Mouse (Mus musculus): ENCODE results near the gene Dis3. TPM values are rescaled to one million over a fixed set of nuclear protein-coding genes. Genes with fewer than 3 reads are reported as not detected.

Gene Dis3
- total RNA-seq, 1 experiment, result 42.4 TPM

GRCm38 (mm10) chr14:99126713-99127112 lies 27.1 kb upstream of the Dis3 start:
- Histone ChIP-seq H3K9ac (ENCODE audit: insufficient read depth, low read depth, low read length, poor library complexity, severe bottlenecking) (no peak overlapping the region), H3K9me3 (ENCODE audit: control insufficient read depth, insufficient read depth, low read depth, low read length) (no peaks in the 10 kb centered on the region), H3K36me3 (ENCODE audit: control insufficient read depth, insufficient read depth, low read length, poor library complexity, severe bottlenecking) (no peaks in the 10 kb centered on the region), H3K4me1 (ENCODE audit: control insufficient read depth in 2 of 2, insufficient read depth in 2 of 2, low read length in 2 of 2, poor library complexity in 1 of 2) (no peaks in the 10 kb centered on the region), H3K27ac (ENCODE audit: insufficient read depth, low read depth, low read length, poor library complexity, severe bottlenecking) (no peak overlapping the region), H3K4me3 (ENCODE audit: insufficient read depth in 1 of 2, low read depth in 1 of 2, low read length in 2 of 2, poor library complexity in 1 of 2, severe bottlenecking in 1 of 2) (no peak overlapping the region)
- DNase-seq (ENCODE audit: low read depth, low spot score), result no peak
- in situ Hi-C loops (cut with MboI; ENCODE audit: low sequenced_read_pairs in 2 of 2, unreplicated experiment in 2 of 2), result loop anchor here in 1 of 2 experiments (25.0 kb wide), 1 partner anchor 761 kb away; no protein-coding TSS in a partner anchor
- TF ChIP-seq MAFK (IDR thresholded peaks at IDR 0.05; ENCODE audit: insufficient read depth, low read depth, low read length) (no peak), ZC3H11A (IDR thresholded peaks at IDR 0.05; ENCODE audit: borderline replicate concordance, low read depth, low read length) (no peak), ZNF384 (IDR thresholded peaks at IDR 0.05; ENCODE audit: low read depth, low read length) (no peak), CHD2 (IDR thresholded peaks at IDR 0.05; ENCODE audit: low read depth, low read length) (no peak), HCFC1 (IDR thresholded peaks at IDR 0.05; ENCODE audit: borderline replicate concordance, insufficient read depth, low read length) (no peak)

GRCm38 (mm10) chr14:99124076-99124475 lies 24.5 kb upstream of the Dis3 start:
- no peaks in the 10 kb centered on the region for H3K4me1 ChIP-seq (ENCODE audit: control insufficient read depth in 2 of 2, insufficient read depth in 2 of 2, low read length in 2 of 2, poor library complexity in 1 of 2)
- DNase-seq (ENCODE audit: low read depth, low spot score), result no peak
- H3K4me3 ChIP-seq (ENCODE audit: insufficient read depth in 1 of 2, low read depth in 1 of 2, low read length in 2 of 2, poor library complexity in 1 of 2, severe bottlenecking in 1 of 2), result no peak overlapping the region
- H3K36me3 ChIP-seq (ENCODE audit: control insufficient read depth, insufficient read depth, low read length, poor library complexity, severe bottlenecking), result no peaks in the 10 kb centered on the region
- TF ChIP-seq ZNF384 (IDR thresholded peaks at IDR 0.05; ENCODE audit: low read depth, low read length), result no peak
- no peak for TF ChIP-seq HCFC1 (IDR thresholded peaks at IDR 0.05; ENCODE audit: borderline replicate concordance, insufficient read depth, low read length)
- TF ChIP-seq ZC3H11A (IDR thresholded peaks at IDR 0.05; ENCODE audit: borderline replicate concordance, low read depth, low read length), result no peak
- TF ChIP-seq CHD2 (IDR thresholded peaks at IDR 0.05; ENCODE audit: low read depth, low read length), result no peak
- no peak for TF ChIP-seq MAFK (IDR thresholded peaks at IDR 0.05; ENCODE audit: insufficient read depth, low read depth, low read length)
- H3K27ac ChIP-seq (ENCODE audit: insufficient read depth, low read depth, low read length, poor library complexity, severe bottlenecking), result no peak overlapping the region
- no peak overlapping the region for H3K9ac ChIP-seq (ENCODE audit: insufficient read depth, low read depth, low read length, poor library complexity, severe bottlenecking)
- no peaks in the 10 kb centered on the region for H3K9me3 ChIP-seq (ENCODE audit: control insufficient read depth, insufficient read depth, low read depth, low read length)
- in situ Hi-C loops (cut with MboI; ENCODE audit: low sequenced_read_pairs in 2 of 2, unreplicated experiment in 2 of 2), result no loop called here

DNA sequence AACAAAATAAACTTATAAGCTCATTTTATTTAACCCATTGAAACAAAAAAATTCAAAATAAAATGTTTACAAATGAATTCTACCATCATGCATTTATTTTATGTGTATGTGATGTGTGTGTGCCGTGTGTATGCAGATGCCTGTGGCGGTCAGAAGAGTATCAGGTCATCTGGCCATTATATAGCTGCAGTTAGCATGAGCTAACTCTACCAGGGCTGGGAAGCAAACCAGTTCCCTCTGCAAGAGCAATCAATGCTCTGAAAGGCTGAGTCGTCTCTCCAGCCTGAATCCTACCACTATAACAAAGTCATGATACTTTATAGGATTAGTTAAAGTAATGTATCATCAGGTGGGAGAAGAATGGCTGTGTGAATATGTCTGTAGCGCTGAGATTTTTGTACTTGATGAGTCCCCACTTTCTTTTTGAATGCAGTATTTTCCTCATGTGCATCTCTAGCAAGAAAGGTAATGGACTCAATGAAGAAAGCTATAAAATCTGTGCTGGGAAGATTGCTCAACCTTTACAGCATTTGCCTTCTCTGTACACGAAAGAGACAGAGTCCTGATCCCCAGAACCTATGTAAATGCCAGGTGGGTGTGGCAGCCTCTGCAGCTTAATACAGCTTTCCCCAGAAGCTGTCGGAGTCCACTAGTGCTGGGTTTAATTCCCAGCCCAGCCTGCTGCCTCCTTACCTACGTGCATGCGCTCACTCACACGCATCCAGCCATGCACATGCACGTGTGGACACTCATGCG lies 22.2 kb upstream of the Dis3 start:
- no peak overlapping the region for H3K9ac ChIP-seq (ENCODE audit: insufficient read depth, low read depth, low read length, poor library complexity, severe bottlenecking)
- no peak for TF ChIP-seq MAFK (IDR thresholded peaks at IDR 0.05; ENCODE audit: insufficient read depth, low read depth, low read length)
- no peak for TF ChIP-seq CHD2 (IDR thresholded peaks at IDR 0.05; ENCODE audit: low read depth, low read length)
- TF ChIP-seq ZC3H11A (IDR thresholded peaks at IDR 0.05; ENCODE audit: borderline replicate concordance, low read depth, low read length), result no peak
- TF ChIP-seq HCFC1 (IDR thresholded peaks at IDR 0.05; ENCODE audit: borderline replicate concordance, insufficient read depth, low read length), result no peak
- TF ChIP-seq ZNF384 (IDR thresholded peaks at IDR 0.05; ENCODE audit: low read depth, low read length), result no peak
- in situ Hi-C loops (cut with MboI; ENCODE audit: low sequenced_read_pairs in 2 of 2, unreplicated experiment in 2 of 2), result no loop called here
- H3K4me1 ChIP-seq (ENCODE audit: control insufficient read depth in 2 of 2, insufficient read depth in 2 of 2, low read length in 2 of 2, poor library complexity in 1 of 2), result no peaks in the 10 kb centered on the region
- H3K4me3 ChIP-seq (ENCODE audit: insufficient read depth in 1 of 2, low read depth in 1 of 2, low read length in 2 of 2, poor library complexity in 1 of 2, severe bottlenecking in 1 of 2), result no peak overlapping the region
- no peak overlapping the region for H3K27ac ChIP-seq (ENCODE audit: insufficient read depth, low read depth, low read length, poor library complexity, severe bottlenecking)
- no peak for DNase-seq (ENCODE audit: low read depth, low spot score)
- no peaks in the 10 kb centered on the region for H3K9me3 ChIP-seq (ENCODE audit: control insufficient read depth, insufficient read depth, low read depth, low read length)
- H3K36me3 ChIP-seq (ENCODE audit: control insufficient read depth, insufficient read depth, low read length, poor library complexity, severe bottlenecking), result no peaks in the 10 kb centered on the region

- peaks cover 2% of the 10 kb centered on the region; the same call in 1 of the 2 replicates for H3K36me3 ChIP-seq (ENCODE audit: control insufficient read depth, insufficient read depth, low read length, poor library complexity, severe bottlenecking)
- H3K9me3 ChIP-seq (ENCODE audit: control insufficient read depth, insufficient read depth, low read depth, low read length), result no peaks in the 10 kb centered on the region
- DNase-seq (ENCODE audit: low read depth, low spot score), result no peak
- H3K4me1 ChIP-seq (ENCODE audit: control insufficient read depth in 2 of 2, insufficient read depth in 2 of 2, low read length in 2 of 2, poor library complexity in 1 of 2), result no peaks in the 10 kb centered on the region
- TF ChIP-seq ZNF384 (IDR thresholded peaks at IDR 0.05; ENCODE audit: low read depth, low read length) (no peak), HCFC1 (IDR thresholded peaks at IDR 0.05; ENCODE audit: borderline replicate concordance, insufficient read depth, low read length) (no peak), MAFK (IDR thresholded peaks at IDR 0.05; ENCODE audit: insufficient read depth, low read depth, low read length) (no peak), CHD2 (IDR thresholded peaks at IDR 0.05; ENCODE audit: low read depth, low read length) (no peak)
- in situ Hi-C loops (cut with MboI; ENCODE audit: low sequenced_read_pairs in 2 of 2, unreplicated experiment in 2 of 2), result no loop called here
- H3K4me3 ChIP-seq (ENCODE audit: insufficient read depth in 1 of 2, low read depth in 1 of 2, low read length in 2 of 2, poor library complexity in 1 of 2, severe bottlenecking in 1 of 2), result no peak overlapping the region
- H3K27ac ChIP-seq (ENCODE audit: insufficient read depth, low read depth, low read length, poor library complexity, severe bottlenecking), result no peak overlapping the region
- H3K9ac ChIP-seq (ENCODE audit: insufficient read depth, low read depth, low read length, poor library complexity, severe bottlenecking), result no peak overlapping the region
Observed at GRCm38 (mm10) chr14:99117576-99117975, 18.0 kb upstream of the Dis3 start.
